Mouse (Mus musculus) kidney, postnatal 14 days (tissue): ENCODE measurements at regions not wholly inside any gene's neighbourhood (a gene's known extent, or its start where the extent isn't known, plus 50 kb on each side); places are given as distances from the start of the nearest gene placed in this dataset.
"Not testable (repeated sequence)": the region's sequence is repeated elsewhere in the genome, so short reads cannot be mapped to it uniquely, and the experiment has no call there.

ENCODE experiments used
- DNase-seq: peaks from one replicate; pipeline ENCODE4 v3.0.0; 2022; ENCODE audit warnings: mixed read lengths

DNA sequence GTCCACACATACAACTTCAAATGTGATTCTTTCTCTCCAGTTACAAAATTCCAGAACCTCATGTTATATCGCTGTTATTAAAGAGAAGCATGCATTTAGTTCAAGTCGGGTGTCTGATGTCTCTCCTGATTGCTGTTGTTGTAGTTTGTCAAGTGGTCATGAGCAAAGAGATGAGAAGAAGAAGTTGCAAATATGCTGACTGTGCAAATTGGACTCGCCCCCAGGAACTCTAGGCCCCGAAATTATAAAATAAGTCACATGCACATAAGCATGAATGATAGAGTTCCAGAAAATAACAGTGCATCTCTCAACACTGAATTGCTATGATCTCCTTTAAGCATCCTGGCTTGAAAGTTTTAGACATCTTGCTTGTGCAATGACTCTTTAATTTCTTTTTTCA lies 53.3 kb downstream of the Kif2b start:
- DNase-seq: no peak

- DNase-seq: no peak
Measured at GRCm38 (mm10) chr11:91479236-91479635, 98.1 kb downstream of the Kif2b start.

GRCm38 (mm10) chr11:91463578-91464401 lies 113.6 kb downstream of the Kif2b start:
- no peak for DNase-seq

DNA sequence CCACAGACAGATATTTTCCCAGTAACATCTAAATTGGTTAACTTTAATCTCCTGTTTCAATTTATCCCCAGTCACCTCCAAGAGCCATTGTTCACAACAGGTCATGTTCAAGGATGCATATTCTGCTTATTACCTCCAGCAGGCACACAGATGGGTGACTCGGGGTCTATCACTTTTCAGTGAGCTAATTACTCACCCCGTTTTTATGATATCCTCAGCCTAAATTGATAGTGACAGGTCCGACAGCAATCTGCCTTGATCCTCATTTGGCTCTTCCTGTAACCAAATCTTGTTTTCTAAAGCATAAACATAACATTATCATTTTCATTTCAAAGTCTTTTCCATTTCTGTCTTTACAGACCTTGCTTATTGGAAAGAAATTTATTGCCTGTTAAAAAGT lies 115.4 kb downstream of the Kif2b start:
- no peak for DNase-seq

DNA sequence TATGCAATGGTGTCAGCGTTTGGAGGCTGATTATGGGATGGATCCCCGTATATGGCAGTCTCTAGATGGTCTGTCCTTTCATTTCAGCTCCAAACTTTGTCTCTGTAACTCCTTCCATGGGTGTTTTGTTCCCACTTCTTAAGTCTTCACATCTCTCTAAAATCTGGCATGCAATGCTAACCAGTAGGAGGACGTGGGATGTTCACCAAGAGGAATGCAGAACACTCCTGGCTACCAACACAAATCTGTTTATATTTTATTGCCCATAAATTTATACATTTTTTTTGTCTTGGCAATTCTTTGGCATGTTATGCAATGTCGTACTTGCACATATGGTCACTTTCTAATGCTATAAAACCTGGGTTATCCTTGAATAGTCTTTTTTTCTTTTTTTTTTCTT lies 135.0 kb downstream of the Kif2b start:
- no peak for DNase-seq

- DNase-seq: no peak
Measured at GRCm38 (mm10) chr11:91432195-91432594, 145.2 kb downstream of the Kif2b start.

DNA sequence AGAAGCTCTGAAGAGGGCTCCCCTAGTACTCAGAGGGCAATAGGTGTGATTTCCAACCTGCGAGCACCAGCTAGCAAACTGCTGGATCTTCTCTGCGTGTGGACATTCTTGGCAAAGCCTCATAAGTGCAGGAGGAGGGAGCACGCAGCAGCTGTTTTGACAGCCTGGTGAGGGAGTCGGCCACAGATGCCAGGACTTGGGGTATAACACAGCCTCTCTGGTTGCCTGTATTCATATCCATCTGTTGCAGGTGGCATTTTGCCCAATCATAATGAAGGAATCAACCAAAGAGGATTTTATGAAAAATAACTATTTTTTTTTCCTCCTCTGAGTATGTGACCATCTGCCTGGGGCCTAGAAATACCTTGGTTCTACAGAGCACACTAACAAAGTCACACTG lies 150.6 kb downstream of the Kif2b start:
- no peak for DNase-seq

- no peak for DNase-seq
Measured at GRCm38 (mm10) chr11:91387172-91387571, 190.2 kb downstream of the Kif2b start.

DNA sequence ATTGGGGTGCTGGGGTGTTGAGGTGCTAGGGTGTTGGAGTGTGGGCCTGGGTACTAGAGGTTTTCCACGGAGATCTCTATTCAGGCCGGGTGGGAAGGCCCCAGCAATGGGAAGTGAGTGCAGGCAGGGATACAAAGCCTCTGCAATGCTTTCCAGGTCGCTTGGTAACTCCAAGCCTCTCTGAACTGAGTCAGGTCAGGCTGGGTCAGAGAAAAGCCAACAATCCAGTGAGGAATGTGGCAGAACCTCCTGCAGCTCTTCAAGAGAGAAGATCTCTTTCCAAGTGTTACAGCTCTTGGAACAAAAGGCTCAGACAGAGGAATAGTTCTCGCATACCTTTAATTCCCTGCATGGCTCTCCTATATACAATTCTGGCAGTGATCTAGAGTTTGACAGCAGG lies 220.3 kb downstream of the Kif2b start:
- no peak for DNase-seq

DNA sequence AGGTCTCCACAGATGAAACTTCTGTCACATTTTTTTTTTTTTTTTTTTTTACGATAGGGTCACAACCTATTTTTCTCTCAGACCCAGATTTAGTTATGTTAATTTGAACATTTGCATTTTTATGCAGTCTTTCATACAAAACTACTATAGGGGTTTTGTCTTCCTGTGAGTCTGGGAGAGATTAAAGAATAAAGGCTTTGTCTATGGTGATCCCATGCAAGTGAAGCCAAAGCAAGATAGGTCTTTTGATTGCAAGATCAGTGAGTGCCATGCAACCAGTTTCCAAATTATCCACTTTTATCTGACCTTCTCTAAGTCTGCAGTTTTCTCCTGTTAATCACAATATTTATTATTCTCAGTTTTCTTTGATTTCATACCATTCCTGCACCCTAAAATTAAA lies 234.7 kb downstream of the Kif2b start:
- no peak for DNase-seq

- DNase-seq: no peak
Measured at GRCm38 (mm10) chr11:91333056-91333455, 244.3 kb downstream of the Kif2b start.

- no peak for DNase-seq
Measured at GRCm38 (mm10) chr11:91327543-91327942, 249.8 kb downstream of the Kif2b start.

- no peak for DNase-seq
Measured at GRCm38 (mm10) chr11:91310212-91310742, 267.1 kb downstream of the Kif2b start.

GRCm38 (mm10) chr11:91289194-91290123 lies 287.9 kb downstream of the Kif2b start:
- peak; percentile 11 for DNase-seq

GRCm38 (mm10) chr11:91286376-91286775 lies 291.0 kb downstream of the Kif2b start:
- no peak for DNase-seq

DNA sequence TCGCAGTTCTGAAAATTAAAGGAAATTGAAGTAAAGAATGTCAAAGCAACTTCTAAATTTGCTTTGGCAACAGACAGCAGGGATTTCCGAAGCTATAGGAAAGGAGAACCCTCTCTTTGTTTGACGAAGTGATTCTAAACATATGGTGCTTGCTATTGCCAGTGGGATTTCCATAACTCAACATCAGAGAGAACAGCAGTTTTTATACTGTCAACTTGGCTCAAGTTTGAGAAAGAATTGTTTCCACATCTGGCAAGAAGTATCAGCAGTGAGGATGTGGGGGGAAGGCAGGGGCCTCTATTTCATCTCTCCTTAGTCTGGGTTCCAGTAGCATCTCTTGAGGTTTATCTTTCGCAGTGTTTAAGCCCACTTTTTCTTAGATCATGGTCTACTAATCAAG lies 315.1 kb downstream of the Kif2b start:
- no peak for DNase-seq

- DNase-seq: not testable (repeated sequence)
Measured at GRCm38 (mm10) chr11:91242061-91242460, 335.3 kb downstream of the Kif2b start.

DNA sequence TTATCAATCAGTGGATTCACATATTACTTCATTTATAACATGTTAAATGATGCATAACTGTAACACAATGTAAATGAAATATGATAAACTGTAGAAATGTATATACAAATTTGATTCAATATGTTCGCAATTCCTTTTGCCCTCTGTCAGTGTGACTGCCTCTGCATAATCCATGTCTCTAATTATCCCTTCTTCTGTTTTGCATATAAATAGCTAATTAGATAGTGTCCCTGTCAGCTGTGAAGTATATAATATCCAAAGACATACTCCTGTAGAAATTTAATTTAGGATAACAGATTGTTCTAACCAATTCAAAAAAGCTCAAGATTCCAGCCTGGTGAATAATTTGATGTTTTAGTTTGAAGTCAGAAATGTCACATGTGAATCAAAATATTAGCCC lies 361.2 kb downstream of the Kif2b start:
- no peak for DNase-seq

DNA sequence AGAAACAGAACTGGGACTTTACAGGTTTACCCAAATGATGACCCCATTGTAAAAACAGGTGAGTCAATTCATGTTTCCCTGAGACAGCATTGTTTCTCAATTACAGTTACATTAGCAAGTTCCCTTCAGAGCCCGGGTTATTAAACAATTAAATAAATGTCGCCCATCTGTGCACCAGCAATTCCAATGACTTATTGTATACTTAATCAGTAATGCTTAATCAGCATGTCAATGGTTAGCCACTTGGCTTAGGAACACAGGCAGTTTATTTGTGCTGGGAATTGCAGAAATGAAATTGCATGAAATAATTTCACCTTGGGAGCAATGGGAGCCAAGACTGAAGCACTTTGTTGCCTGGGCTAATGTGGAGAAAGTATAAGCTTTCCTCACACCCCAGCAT lies 364.3 kb downstream of the Kif2b start:
- DNase-seq: no peak

DNA sequence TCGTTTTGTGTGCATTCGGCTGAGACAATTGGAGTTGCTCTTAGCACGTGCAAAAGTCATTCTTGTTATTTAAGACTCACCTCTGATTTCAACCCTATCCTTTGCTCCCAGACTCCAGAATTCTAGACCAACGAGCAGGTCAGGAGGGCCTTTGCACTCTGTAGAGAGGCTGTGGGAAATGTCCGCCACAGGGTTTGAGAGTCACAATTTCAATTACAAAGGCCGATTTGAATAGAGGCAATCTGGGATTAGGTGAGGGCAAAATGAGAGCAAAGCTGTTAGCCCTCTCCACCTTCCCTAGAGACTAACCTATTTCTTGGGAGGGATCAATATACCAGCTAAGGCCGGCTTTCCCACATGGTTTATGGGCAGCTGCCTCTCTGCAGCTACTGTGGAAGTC lies 370.9 kb downstream of the Kif2b start:
- no peak for DNase-seq

DNA sequence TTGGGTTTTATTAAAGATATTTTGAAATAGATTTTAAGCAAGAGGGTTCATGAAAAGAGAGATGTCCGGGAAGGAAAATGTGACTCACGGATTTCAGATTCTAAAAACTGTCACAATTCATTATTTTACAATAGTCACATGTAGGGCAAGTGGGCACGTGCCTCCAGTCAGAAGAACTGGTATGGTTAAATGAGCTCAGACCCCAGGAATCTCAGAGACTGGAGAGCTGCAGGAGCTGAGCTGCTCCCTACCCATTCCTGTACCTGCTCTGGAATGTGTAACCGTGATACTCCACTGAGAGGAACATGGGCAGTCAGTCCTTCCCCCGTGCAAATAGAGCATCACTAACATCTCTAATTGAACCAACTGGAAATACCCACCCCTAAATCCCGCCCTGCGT lies 372.9 kb downstream of the Kif2b start:
- DNase-seq: no peak

DNA sequence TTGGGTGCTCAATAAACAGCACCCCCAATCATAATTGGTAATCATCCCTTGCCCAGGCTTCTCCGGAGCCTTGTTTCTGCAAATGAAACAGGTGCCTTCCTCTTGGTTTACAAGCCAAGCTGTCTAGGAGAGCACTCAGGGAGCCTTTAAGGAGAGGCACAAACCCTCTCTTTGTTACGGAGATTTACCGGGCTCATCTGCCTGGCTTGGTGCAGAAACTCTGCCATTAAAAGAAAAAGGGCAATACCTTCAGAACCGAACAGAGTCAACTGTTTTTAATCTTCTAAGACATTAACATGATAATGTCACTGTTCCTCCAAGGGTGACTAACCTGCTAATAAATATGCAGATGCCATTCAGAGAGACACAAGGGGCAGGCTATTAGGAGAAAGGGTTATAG lies 380.5 kb downstream of the Kif2b start:
- DNase-seq: no peak

DNA sequence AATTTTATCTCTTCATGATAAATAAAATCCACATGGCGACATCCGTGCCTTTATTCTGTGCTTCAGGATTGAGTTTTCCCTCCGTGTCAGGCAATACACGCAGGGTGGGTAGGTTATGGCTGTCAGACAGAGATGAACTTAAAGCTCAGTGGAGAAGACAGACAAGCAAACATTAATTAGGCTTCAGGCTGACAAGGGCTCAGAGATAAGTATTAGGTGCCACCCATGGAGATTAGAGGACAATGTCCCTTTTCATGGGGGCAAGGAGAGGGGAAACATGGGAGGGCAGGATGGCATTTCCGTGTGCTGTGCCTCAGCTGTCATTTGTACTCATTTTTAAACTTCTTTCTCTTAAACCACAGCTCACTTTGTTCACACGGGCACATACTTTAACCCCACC lies 381.0 kb downstream of the Kif2b start:
- no peak for DNase-seq

DNA sequence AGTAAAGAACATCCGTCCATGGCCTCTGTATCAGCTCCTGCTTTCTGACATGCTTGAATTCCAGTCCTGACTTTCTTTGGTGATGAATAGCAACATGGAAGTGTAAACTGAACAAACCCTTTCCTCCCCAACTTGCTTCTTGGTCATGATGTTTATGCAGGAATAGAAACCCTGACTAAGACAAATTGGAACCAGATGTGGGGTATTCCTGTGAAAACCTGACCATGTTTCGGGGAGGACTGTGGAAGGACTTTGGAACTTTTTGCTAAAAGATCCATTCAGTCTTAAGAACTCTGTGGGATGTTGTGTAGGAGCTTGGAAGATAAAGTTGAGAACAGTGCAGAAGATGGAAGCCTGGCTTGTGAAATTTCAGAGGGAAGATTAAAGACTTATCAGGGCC lies 410.0 kb downstream of the Kif2b start:
- not testable (repeated sequence) for DNase-seq
